In genomic region chr11:103340677-103341076, GRCm38 (mm10) we compare ENCODE assay signal across 14 mouse cellular contexts. TPM values are rescaled to one million over a fixed set of nuclear protein-coding genes. Genes with fewer than 3 reads are reported as not detected.
DNase-seq lines count a peak whose midpoint lies in the region; ATAC-seq lines count a peak whose summit lies in the region.
"Had no signal": no experiment of that assay in that cellular context is flagged by ENCODE, and none has a peak within 500 bp of the region (broad histone marks: within the 10 kb centered on the region; RNA-seq: fewer than 3 reads in every experiment).

No protein-coding gene starts in this region.

- peaks cover 3% of the 10 kb centered on the region; the same call in 1 of the 2 replicates for H3K36me3 ChIP-seq in intestine, embryonic 16.5 days (ENCODE audit: control insufficient read depth, insufficient read depth, low read length)
- H3K36me3 ChIP-seq: heart, embryonic 13.5 days; hindbrain, embryonic 12.5 days; limb, embryonic 15.5 days had no signal

- 20% methylated on average over 7 of the region's 7 CpGs for WGBS in intestine, embryonic 16.5 days

- peak overlapping the region; percentile 45; the same call in 1 of the 2 replicates for H3K4me3 ChIP-seq in intestine, embryonic 16.5 days (ENCODE audit: low read length)
- H3K4me3 ChIP-seq: gastrocnemius, adult 2 months; hindbrain, embryonic 12.5 days had no signal

- no peaks in the 10 kb centered on the region for H3K27me3 ChIP-seq in intestine, embryonic 16.5 days (replicated peaks; ENCODE audit: control insufficient read depth, insufficient read depth, low read length)
- H3K27me3 ChIP-seq: limb, embryonic 15.5 days had no signal

- peak overlapping the region; percentile 78 for H3K4me2 ChIP-seq in intestine, embryonic 16.5 days (ENCODE audit: low read depth, low read length)

- ATAC-seq in intestine, embryonic 16.5 days, result peak; percentile 78

- H3K9ac ChIP-seq in intestine, embryonic 16.5 days (ENCODE audit: low read depth, low read length), result peak overlapping the region; percentile 78
- H3K9ac ChIP-seq: hindbrain, embryonic 12.5 days; limb, embryonic 15.5 days had no signal

- DNase-seq in 3T3-L1 (ENCODE audit: low read depth, low spot score), result peak; percentile 59
- peak; percentile 78 for DNase-seq in 416B (ENCODE audit: low read depth)
- DNase-seq in kidney, postnatal 14 days, result peak; percentile 84
- DNase-seq in lung, postnatal 25 days (ENCODE audit: low spot score), result no peak
- no peak for DNase-seq in lung, postnatal 14 days
- no peak for DNase-seq in cerebellum, postnatal 14 days
- DNase-seq: cerebellum, adult 11-12 months; gastrocnemius, adult 2 months; layer of hippocampus, adult 9-11 months; right cerebral cortex, postnatal 14 days had no signal

- no peaks in the 10 kb centered on the region for H3K9me3 ChIP-seq in intestine, embryonic 16.5 days (ENCODE audit: control insufficient read depth, low read length)
- H3K9me3 ChIP-seq: heart, embryonic 13.5 days; hindbrain, embryonic 12.5 days; limb, embryonic 15.5 days had no signal

- peaks cover 39% of the 10 kb centered on the region for H3K4me1 ChIP-seq in intestine, embryonic 16.5 days (ENCODE audit: control insufficient read depth, insufficient read depth, low read length)

- peak overlapping the region; percentile 99 for H3K27ac ChIP-seq in intestine, embryonic 16.5 days (ENCODE audit: low read length)
- H3K27ac ChIP-seq: gastrocnemius, adult 2 months; heart, embryonic 13.5 days; hindbrain, embryonic 12.5 days; limb, embryonic 15.5 days had no signal

RNA-seq across cellular contexts. Expression of gene Arhgap27, which starts 22.8 kb away (rescaled TPM):
- 40.2 and 42.3 TPM in 2 replicates for polyA plus RNA-seq in intestine, embryonic 16.5 days (2015; fragmentation: Nextera tagmentation; extraction: Ambion mirVana)

Comparison
In these comparisons a context has a peak if more than half of its experiments do, and no peak if none do; other contexts are left out.
1. DNase-seq: peak in 3T3-L1 (single experiment), 416B (single experiment) and kidney, postnatal 14 days (single experiment); none in lung, postnatal 25 days (single experiment), lung, postnatal 14 days (single experiment) and cerebellum, postnatal 14 days (0 of 2).